Mouse (Mus musculus) forebrain, embryonic 13.5 days (tissue): Measurements from ENCODE around the gene Kif5a. TPM values are rescaled to one million over a fixed set of nuclear protein-coding genes. Genes with fewer than 3 reads are reported as not detected.

Experiments
- ATAC-seq: fragments of 200-750 bp; cut with Nextera tagmentation; 2 replicates; pipeline ENCODE4 v1.8.0; 2017
- H3K27ac ChIP-seq: fragments of 300-500 bp; sonication (generic); 2 replicates; pipeline ENCODE4 v1.5.1; 2015; ENCODE audit warnings: inconsistent platforms, mild to moderate bottlenecking, moderate library complexity
- H3K27me3 ChIP-seq: fragments of 300-500 bp; sonication (generic); 2 replicates; pipeline ENCODE4 v1.6.1; 2015; ENCODE audit warnings: mild to moderate bottlenecking, inconsistent platforms
- H3K36me3 ChIP-seq: fragments of 300-500 bp; sonication (generic); 2 replicates; pipeline ENCODE4 v1.6.1; 2015; ENCODE audit warnings: mild to moderate bottlenecking, inconsistent platforms; ENCODE audit not compliant: poor library complexity, severe bottlenecking
- H3K4me1 ChIP-seq: fragments of 300-500 bp; sonication (generic); 2 replicates; pipeline ENCODE4 v1.6.1; 2015; ENCODE audit warnings: inconsistent platforms
- H3K4me2 ChIP-seq: fragments of 300-500 bp; sonication (generic); 2 replicates; pipeline ENCODE4 v1.6.1; 2015; ENCODE audit warnings: inconsistent platforms, mild to moderate bottlenecking, moderate library complexity
- H3K4me3 ChIP-seq: fragments of 300-500 bp; sonication (generic); 2 replicates; pipeline ENCODE4 v1.5.1; 2015; ENCODE audit warnings: mild to moderate bottlenecking, inconsistent platforms
- H3K9ac ChIP-seq: fragments of 300-500 bp; sonication (generic); 2 replicates; pipeline ENCODE4 v1.6.1; 2015; ENCODE audit warnings: mild to moderate bottlenecking, inconsistent platforms
- H3K9me3 ChIP-seq: fragments of 300-500 bp; sonication (generic); replicated peaks from 2 replicates; pipeline ENCODE4 v1.6.1; 2016; ENCODE audit warnings: inconsistent platforms
- WGBS: fragments of 180-500 bp; shearing (Covaris S2); methylation state at CpG from one replicate; pipeline ENCODE4 v1.1.7; 2015; 5-methylcytosine and 5-hydroxymethylcytosine counted together
- polyA plus RNA-seq: library from polyadenylated mRNA; unstranded; fragments of >200 nt; fragmentation: Nextera tagmentation; extraction: Ambion mirVana; gene quantifications from 2 replicates; pipeline ENCODE4 v1.2.1, GENCODE M21; 2015

The Kif5a gene
- polyA plus RNA-seq, 1 experiment from 2014 or later, result 45.4 TPM

DNA sequence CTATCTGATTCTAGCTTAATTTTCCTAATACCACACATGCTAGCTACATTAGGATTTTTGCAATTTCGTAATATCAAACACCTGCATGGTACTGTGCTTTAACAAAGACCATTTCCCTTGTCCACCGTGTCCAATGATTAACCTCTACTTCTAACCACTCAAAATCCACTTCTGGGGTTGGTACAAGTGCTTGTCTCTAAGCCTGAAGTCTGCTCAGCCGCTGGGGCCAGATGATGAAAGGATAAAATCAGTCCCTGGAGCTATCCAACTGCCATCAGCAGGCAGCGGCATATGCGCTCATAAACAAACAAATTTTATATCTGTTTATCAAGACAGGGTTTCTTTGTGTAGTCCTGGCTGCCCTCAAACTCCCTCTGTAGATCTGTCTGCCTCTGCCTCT, 58.6 kb downstream of the Kif5a start:
- no peak for ATAC-seq
- no peaks in the 10 kb centered on the region for H3K9me3 ChIP-seq
- no peak overlapping the region for H3K9ac ChIP-seq
- no peak overlapping the region for H3K4me3 ChIP-seq
- H3K4me1 ChIP-seq, result peaks cover 4% of the 10 kb centered on the region; the same call in 1 of the 2 replicates
- H3K27ac ChIP-seq, result no peak overlapping the region
- H3K4me2 ChIP-seq, result no peak overlapping the region
- WGBS, result 94% methylated on average over 5 of the region's 5 CpGs
- H3K27me3 ChIP-seq, result no peaks in the 10 kb centered on the region
- peaks cover 85% of the 10 kb centered on the region for H3K36me3 ChIP-seq

DNA sequence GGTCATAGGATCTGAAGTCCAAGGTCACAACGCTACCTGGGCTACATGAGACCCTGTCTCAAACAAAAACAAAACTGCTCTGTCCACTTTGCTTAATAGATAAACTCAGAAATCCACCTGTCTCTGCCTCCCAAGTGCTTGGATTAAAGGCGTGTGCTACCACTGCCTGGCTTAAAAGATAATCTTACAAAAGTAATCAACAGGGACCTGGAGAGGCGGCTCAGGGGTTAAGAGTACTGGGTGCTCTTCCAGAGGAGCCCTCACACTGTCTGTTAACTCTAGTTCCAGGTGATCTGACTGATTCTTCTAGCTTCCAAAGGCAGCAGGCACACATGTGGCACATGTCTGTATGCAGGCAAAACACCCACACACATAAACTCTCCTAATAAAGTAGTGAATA, 60.0 kb downstream of the Kif5a start:
- WGBS, result 95% methylated on average over 3 of the region's 3 CpGs
- H3K27ac ChIP-seq, result no peak overlapping the region
- H3K4me1 ChIP-seq, result no peaks in the 10 kb centered on the region
- H3K9ac ChIP-seq, result no peak overlapping the region
- peaks cover 92% of the 10 kb centered on the region for H3K36me3 ChIP-seq
- H3K4me3 ChIP-seq, result no peak overlapping the region
- H3K9me3 ChIP-seq, result no peaks in the 10 kb centered on the region
- ATAC-seq, result no peak
- H3K4me2 ChIP-seq, result no peak overlapping the region
- no peaks in the 10 kb centered on the region for H3K27me3 ChIP-seq

DNA sequence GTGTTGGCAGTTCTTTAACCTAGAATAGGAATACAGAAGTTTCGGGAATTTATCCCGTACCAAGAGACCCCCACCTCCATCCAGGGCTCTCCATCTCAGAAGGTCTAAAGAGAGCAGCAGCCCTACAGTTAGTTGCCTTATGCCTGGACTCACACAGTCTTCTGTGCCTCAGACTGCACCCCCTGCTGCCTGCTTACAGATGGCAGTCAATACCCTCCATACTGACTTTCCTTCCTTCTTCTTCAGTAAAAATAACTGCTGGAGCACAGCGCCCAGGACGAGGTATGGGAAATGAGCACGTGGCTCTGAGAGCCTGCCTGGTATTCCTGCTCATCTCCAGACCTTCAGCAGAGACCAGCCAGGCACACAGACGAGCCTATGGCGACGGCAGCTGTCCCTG, 62.9 kb downstream of the Kif5a start:
- Histone ChIP-seq H3K9me3 (no peaks in the 10 kb centered on the region), H3K4me1 (peaks cover 8% of the 10 kb centered on the region), H3K36me3 (peaks cover 79% of the 10 kb centered on the region), H3K4me2 (no peak overlapping the region), H3K4me3 (no peak overlapping the region), H3K9ac (no peak overlapping the region), H3K27ac (no peak overlapping the region), H3K27me3 (no peaks in the 10 kb centered on the region)
- ATAC-seq, result no peak
- WGBS, result 92% methylated on average over 8 of the region's 8 CpGs

DNA sequence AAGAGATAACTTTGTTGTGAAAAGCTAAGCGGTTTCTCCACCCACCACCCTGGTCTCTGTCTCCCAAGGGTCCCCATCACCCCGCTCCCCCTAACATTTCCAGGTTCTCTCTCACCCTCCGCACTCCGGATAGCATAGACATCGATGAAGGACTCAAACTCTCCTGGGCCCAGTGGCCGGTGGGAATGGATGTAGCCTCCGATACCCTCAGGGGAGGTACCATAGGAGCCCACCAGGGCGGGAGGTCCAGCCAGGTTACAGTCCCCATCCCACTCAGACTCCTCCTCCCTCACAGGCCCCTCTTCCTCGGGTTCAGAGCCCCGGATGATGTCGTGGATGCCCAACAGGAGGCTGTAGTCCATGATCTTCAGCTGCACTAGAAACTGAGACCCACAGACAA, 63.7 kb downstream of the Kif5a start:
- no peaks in the 10 kb centered on the region for H3K9me3 ChIP-seq
- no peaks in the 10 kb centered on the region for H3K27me3 ChIP-seq
- no peak for ATAC-seq
- no peak overlapping the region for H3K27ac ChIP-seq
- no peak overlapping the region for H3K4me2 ChIP-seq
- H3K9ac ChIP-seq, result no peak overlapping the region
- no peak overlapping the region for H3K4me3 ChIP-seq
- peaks cover 71% of the 10 kb centered on the region for H3K36me3 ChIP-seq
- peaks cover 14% of the 10 kb centered on the region for H3K4me1 ChIP-seq
- 87% methylated on average over 11 of the region's 11 CpGs for WGBS

DNA sequence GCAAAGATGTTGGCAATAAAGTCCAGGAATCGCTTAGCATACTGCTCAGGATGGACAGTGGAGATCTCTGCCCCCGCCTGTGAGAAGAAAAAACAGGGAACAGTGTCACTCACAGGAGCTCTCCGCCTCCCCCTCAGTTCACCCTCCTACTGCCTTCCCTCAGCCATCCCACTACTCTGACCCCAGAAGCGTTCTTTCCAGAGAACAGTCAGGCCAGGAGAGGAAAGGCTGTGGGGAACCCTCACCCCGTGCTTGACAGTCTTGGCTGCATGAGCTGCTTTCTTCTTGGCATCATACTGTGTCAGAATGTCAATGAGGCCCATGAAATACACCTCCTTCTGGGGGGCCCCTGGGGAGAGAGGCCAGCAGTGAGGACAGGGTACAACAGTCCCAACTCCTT, 64.1 kb downstream of the Kif5a start:
- peaks cover 67% of the 10 kb centered on the region for H3K36me3 ChIP-seq

DNA sequence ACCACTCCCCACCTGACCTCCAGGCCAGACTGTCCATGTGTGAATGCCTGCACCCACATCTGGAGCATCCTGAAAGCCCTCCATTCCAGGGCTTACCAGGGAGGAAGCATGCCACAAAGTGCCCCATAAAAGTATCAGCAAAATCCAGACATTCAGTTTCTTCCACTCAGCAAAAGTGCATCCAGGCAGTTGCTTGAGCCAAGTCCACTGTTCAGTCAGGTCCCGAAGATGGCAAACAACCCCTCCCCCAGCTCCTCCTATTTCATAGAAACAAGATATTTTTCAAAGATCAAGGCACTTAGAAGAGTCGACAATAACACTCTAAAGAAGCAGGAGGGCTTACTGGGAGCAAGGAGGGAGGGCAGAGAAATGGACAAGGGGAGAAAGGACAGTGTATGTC, 64.7 kb downstream of the Kif5a start:
- ATAC-seq, result no peak
- H3K4me3 ChIP-seq, result no peak overlapping the region
- H3K4me2 ChIP-seq, result no peak overlapping the region
- WGBS, result 82% methylated on average over 2 of the region's 2 CpGs
- H3K4me1 ChIP-seq, result peaks cover 17% of the 10 kb centered on the region
- H3K36me3 ChIP-seq, result peaks cover 63% of the 10 kb centered on the region
- H3K27me3 ChIP-seq, result no peaks in the 10 kb centered on the region
- H3K9me3 ChIP-seq, result no peaks in the 10 kb centered on the region
- H3K9ac ChIP-seq, result no peak overlapping the region
- H3K27ac ChIP-seq, result no peak overlapping the region

More for the DNA sequence above, 64.1 kb downstream of the Kif5a start:
- H3K27me3 ChIP-seq, result no peaks in the 10 kb centered on the region
- peaks cover 17% of the 10 kb centered on the region for H3K4me1 ChIP-seq
- no peak overlapping the region for H3K27ac ChIP-seq
- H3K4me2 ChIP-seq, result no peak overlapping the region
- 72% methylated on average over 5 of the region's 5 CpGs for WGBS
- no peaks in the 10 kb centered on the region for H3K9me3 ChIP-seq
- H3K4me3 ChIP-seq, result no peak overlapping the region
- no peak for ATAC-seq
- H3K9ac ChIP-seq, result no peak overlapping the region

DNA sequence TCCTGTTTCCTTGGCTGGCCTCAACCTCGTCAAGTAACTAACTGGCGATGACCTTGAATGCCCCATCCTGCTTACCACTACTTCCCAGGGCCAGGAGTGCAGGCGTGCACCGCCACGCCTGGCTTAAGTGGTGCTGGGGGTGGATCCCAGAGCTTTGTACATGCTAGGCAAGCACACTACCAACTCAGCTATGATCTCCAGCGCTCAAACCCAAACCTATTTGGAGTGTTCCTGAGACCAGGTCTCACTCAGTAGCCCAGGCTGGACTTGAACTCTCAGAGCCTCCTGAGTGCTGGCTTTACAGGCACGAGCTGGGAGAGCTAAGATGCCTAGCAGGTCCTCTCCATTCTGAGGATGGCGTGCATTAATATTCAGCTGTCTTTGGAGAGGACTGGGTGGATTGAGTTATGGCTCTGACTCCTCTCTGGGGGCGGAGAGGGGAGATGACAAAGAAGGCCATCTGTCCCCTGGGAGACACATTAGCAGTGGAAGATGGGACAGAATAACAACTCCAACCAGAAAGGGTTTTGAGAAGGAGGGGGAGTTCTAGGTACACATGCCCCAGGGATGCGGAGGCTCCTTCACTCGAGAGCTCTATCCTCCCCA, 65.5 kb downstream of the Kif5a start:
- Histone ChIP-seq H3K4me1 (peaks cover 17% of the 10 kb centered on the region), H3K27me3 (no peaks in the 10 kb centered on the region), H3K36me3 (peaks cover 63% of the 10 kb centered on the region), H3K27ac (no peak overlapping the region), H3K4me3 (no peak overlapping the region), H3K9me3 (no peaks in the 10 kb centered on the region), H3K9ac (no peak overlapping the region), H3K4me2 (no peak overlapping the region)
- no peak for ATAC-seq
- 90% methylated on average over 11 of the region's 11 CpGs for WGBS

DNA sequence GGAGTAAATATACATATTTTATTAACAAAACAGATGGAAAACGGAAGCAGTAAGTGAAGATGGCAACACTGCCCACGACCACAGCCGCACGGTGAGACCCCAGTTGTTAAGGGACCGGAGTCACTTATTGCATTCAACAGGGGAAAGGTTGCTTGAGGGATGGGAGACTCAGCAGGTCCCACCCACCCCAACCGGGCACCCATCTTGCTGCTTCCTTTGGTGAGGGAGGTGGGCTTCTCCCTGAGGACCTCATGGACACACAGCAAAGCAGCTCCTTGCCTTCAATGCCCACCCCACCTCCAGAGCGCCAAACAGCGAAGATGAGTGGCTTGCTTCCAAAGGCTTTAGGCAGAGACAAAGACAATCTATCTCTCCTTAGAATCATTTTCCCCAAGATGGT, 66.0 kb downstream of the Kif5a start:
- ATAC-seq, result no peak
- no peak overlapping the region for H3K4me3 ChIP-seq
- no peak overlapping the region for H3K4me2 ChIP-seq
- no peak overlapping the region for H3K27ac ChIP-seq
- peaks cover 63% of the 10 kb centered on the region for H3K36me3 ChIP-seq
- H3K27me3 ChIP-seq, result no peaks in the 10 kb centered on the region
- WGBS, result 92% methylated on average over 8 of the region's 8 CpGs
- H3K4me1 ChIP-seq, result peaks cover 17% of the 10 kb centered on the region
- no peak overlapping the region for H3K9ac ChIP-seq
- no peaks in the 10 kb centered on the region for H3K9me3 ChIP-seq

DNA sequence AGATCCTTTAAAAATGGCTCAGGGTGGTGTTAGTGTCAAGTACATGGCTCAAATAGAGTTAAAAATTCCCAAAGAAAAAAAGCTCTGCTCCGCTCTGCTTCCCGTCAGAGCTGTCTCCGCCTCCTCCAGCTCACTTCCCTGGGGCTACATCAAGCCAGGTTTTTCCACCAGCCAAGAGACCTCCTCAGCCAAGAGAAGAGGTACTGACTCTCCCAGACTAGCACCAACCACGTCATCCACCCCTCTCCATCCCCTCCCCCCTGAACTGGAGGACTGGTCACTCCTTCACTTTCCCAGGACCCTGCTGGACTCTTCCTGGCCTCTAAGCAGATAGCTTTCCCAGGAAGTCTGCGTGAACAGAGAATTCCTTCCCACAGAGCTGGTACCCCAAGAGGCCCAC, 66.8 kb downstream of the Kif5a start:
- peak overlapping the region; percentile 90 for H3K4me3 ChIP-seq
- peaks cover 17% of the 10 kb centered on the region for H3K4me1 ChIP-seq
- peak; percentile 43 for ATAC-seq
- H3K9me3 ChIP-seq, result no peaks in the 10 kb centered on the region
- H3K27me3 ChIP-seq, result no peaks in the 10 kb centered on the region
- H3K4me2 ChIP-seq, result peak overlapping the region; percentile 73
- 6% methylated on average over 5 of the region's 5 CpGs for WGBS
- peaks cover 62% of the 10 kb centered on the region for H3K36me3 ChIP-seq
- peak overlapping the region; percentile 96 for H3K9ac ChIP-seq
- peak overlapping the region; percentile 91; the same call in 1 of the 2 replicates for H3K27ac ChIP-seq

DNA sequence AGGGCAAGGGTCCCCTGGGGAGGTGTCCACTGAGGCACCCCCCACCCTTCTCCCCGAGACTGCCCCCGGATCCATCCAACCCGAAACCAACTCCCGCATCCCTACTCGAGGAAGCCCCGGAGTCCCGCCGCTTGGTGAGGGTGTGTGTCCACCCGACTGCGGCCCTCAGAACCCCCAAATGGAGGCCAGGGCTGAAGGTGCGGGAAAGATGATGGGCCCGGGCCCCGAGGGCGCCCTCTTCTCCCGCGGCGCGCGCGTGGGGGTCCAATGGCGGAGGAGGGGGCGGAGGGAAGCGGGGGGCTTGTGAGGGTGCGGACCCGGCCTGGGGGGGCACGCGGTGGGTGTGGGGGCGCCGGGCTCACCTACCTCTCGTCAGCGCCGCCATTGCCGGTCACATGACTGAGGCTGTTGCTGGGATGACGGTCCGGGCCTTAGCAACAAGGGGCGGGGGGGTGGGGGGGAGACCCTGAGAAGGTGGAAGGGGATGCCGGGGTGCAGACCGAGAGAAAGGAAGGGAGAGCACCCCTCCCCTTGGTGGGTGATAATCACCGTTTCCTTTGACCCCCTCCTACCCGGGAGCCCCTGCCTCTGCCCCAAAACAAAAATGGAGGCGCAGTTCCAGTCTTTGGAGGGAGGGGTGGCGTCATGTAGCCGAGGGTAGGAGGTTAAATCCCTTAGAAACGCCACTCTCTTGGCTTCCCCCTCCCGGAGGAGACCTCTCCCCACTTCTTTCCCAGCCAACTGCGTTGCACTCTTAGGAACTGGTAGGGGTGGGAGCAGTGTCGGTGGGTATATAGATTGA, 67.6 kb downstream of the Kif5a start, which contains the start of gene Dtx3:
Dtx3 (minus strand) TSS at position 401 of the 802 bp plus-strand sequence.
- H3K9ac ChIP-seq, result peak within 1 kb of the TSS; percentile 96
- H3K4me1 ChIP-seq, result peaks cover 19% of the 10 kb centered on the region
- H3K9me3 ChIP-seq, result no peaks in the 10 kb centered on the region
- WGBS, result under 1% methylated on average over 35 of the region's 47 CpGs
- no peaks in the 10 kb centered on the region for H3K27me3 ChIP-seq
- H3K27ac ChIP-seq, result peak within 1 kb of the TSS; percentile 91
- H3K4me3 ChIP-seq, result peak within 1 kb of the TSS; percentile 90
- ATAC-seq, result peak; percentile 77
- H3K36me3 ChIP-seq, result peaks cover 65% of the 10 kb centered on the region
- peak within 1 kb of the TSS; percentile 73 for H3K4me2 ChIP-seq

DNA sequence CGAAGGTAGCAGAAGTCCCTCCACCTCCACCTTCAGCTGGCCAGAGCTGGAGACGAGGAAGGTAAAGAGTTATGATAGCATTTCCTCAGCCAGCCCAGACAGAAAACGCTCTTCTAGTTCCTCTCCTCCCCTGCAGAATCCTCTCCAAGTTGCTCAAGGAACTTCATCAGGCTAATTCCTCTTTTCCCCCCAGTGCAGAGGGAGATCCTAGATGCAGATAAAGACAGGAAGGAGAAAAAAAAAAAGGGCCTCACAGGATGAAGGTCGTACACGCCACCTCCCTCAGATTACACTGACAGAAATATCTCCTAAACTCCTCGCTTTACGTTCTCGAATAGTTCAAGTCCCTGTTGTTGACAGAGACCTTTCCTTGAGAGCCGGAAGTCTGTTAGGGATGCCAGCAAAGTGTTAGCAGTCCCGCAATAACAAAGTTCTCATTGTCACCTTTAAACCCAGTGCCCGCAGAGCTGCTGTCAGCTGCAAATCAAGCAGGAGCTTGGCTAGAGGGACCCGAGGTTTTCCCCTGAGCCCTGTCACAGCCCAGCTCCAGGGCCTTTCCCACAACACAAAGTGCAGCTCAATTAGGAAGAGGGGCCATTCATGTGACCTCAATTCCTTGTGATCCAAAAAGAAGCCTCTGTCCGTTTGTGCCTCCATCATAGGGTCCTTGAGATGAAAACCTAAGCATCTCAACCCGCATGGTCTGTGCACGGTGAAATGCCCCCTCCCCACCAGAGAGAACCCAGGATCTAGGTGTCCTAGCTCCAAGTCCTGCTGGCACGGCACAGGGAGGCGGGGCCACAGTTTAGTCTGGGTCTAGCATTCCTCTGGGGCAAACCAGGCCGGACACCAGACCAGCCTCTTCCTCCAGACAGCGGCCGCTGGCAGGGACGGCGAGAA, 68.5 kb downstream of the Kif5a start:
- 25% methylated on average over 22 of the region's 22 CpGs for WGBS
- peaks cover 58% of the 10 kb centered on the region for H3K36me3 ChIP-seq

DNA sequence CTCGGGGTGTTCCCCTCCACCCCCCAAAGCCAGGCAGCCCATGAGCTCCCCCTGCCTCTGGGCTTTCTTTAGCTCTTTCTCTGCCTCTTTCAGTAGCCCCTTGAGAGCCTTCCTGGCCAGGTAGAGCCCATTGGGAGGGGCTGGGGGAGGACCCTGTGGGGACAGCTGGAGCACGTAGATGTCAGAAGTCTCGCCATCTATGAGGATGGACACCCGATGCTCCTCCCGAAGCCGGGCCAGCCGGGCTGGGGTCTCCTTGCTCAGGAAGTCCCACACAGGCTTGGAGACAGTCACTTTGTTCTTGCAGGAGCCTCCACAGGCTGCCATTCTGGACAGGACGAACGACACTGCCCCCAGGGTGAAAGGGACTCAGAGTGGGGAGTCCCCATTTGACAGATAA, 70.1 kb downstream of the Kif5a start:
- no peaks in the 10 kb centered on the region for H3K27me3 ChIP-seq
- peaks cover 41% of the 10 kb centered on the region for H3K36me3 ChIP-seq
- ATAC-seq, result no peak
- no peak overlapping the region for H3K27ac ChIP-seq
- no peak overlapping the region for H3K4me3 ChIP-seq
- H3K9ac ChIP-seq, result no peak overlapping the region
- no peaks in the 10 kb centered on the region for H3K9me3 ChIP-seq
- H3K4me1 ChIP-seq, result peaks cover 41% of the 10 kb centered on the region
- no peak overlapping the region for H3K4me2 ChIP-seq
- WGBS, result 87% methylated on average over 9 of the region's 9 CpGs

More for the DNA sequence above, 68.5 kb downstream of the Kif5a start:
- peaks cover 28% of the 10 kb centered on the region for H3K4me1 ChIP-seq
- H3K9ac ChIP-seq, result peak overlapping the region; percentile 96
- H3K27me3 ChIP-seq, result no peaks in the 10 kb centered on the region
- peak overlapping the region; percentile 73 for H3K4me2 ChIP-seq
- H3K4me3 ChIP-seq, result peak overlapping the region; percentile 90
- H3K27ac ChIP-seq, result peak overlapping the region; percentile 91
- no peaks in the 10 kb centered on the region for H3K9me3 ChIP-seq
- ATAC-seq, result peak; percentile 26
